Comparison of ENCODE assay signal across 10 mouse cellular contexts in genomic region chr8:122806956-122807538, GRCm38 (mm10). TPM values are rescaled to one million over a fixed set of nuclear protein-coding genes. Genes with fewer than 3 reads are reported as not detected.
DNase-seq lines count a peak whose midpoint lies in the region; ATAC-seq and TF ChIP-seq lines count a peak whose summit lies in the region.
"Had no signal": no experiment of that assay in that cellular context is flagged by ENCODE, and none has a peak within 500 bp of the region (broad histone marks: within the 10 kb centered on the region; RNA-seq: fewer than 3 reads in every experiment).

No protein-coding gene starts in this region.

- DNase-seq in lung, embryonic 14.5 days = peak; percentile 61
- no peak for DNase-seq in lung, adult 2 months
- DNase-seq in midbrain, postnatal 0 days (ENCODE audit: low spot score) = no peak
- no peak for DNase-seq in ovary, adult 18-20 months (ENCODE audit: low spot score)
- no peak for DNase-seq in lung, postnatal 25 days (ENCODE audit: low spot score)
- no peak for DNase-seq in ovary, postnatal 10 days (ENCODE audit: low spot score)

- H3K36me3 ChIP-seq in lung, embryonic 14.5 days (ENCODE audit: insufficient read depth) = 0 out of 2 replicates have a peak, but pooled peaks cover 7% of the 10 kb centered on the region
- H3K36me3 ChIP-seq in hindbrain, embryonic 13.5 days = no peaks in the 10 kb centered on the region
- H3K36me3 ChIP-seq in midbrain, postnatal 0 days (ENCODE audit: insufficient read depth, low read length) = no peaks in the 10 kb centered on the region

- no peaks in the 10 kb centered on the region for H3K9me3 ChIP-seq in lung, embryonic 14.5 days (ENCODE audit: low read depth, low read length)
- no peaks in the 10 kb centered on the region for H3K9me3 ChIP-seq in hindbrain, embryonic 13.5 days
- H3K9me3 ChIP-seq in midbrain, postnatal 0 days (ENCODE audit: low read length) = no peaks in the 10 kb centered on the region

- no peaks in the 10 kb centered on the region for H3K4me1 ChIP-seq in lung, embryonic 14.5 days (ENCODE audit: insufficient read depth)
- no peaks in the 10 kb centered on the region for H3K4me1 ChIP-seq in lung, adult 2 months (ENCODE audit: control insufficient read depth, insufficient read depth, low read length)
- H3K4me1 ChIP-seq in hindbrain, embryonic 13.5 days (replicated peaks) = peaks cover 85% of the 10 kb centered on the region
- H3K4me1 ChIP-seq in midbrain, postnatal 0 days (ENCODE audit: insufficient read depth, low read length) = peaks cover 21% of the 10 kb centered on the region

- no peak for ATAC-seq in lung, embryonic 14.5 days (ENCODE audit: insufficient read depth)
- ATAC-seq in hindbrain, embryonic 13.5 days (ENCODE audit: low FRiP score) = no peak
- ATAC-seq in midbrain, postnatal 0 days (ENCODE audit: low FRiP score) = no peak

- no peak overlapping the region for H3K9ac ChIP-seq in lung, embryonic 14.5 days
- H3K9ac ChIP-seq in hindbrain, embryonic 13.5 days = peak overlapping the region; percentile 62
- 0 out of 2 replicates have a peak overlapping the region, but pooled peaks have one; percentile 5 for H3K9ac ChIP-seq in midbrain, postnatal 0 days (replicated peaks; ENCODE audit: low read length, poor library complexity, severe bottlenecking)

- TF ChIP-seq CTCF in lung, embryonic 14.5 days (IDR thresholded peaks at IDR 0.05; ENCODE audit: low read depth) = no peak
- TF ChIP-seq CTCF in lung, adult 2 months (IDR thresholded peaks at IDR 0.05; ENCODE audit: insufficient read depth, low read length) = no peak
- no peak for TF ChIP-seq CTCF in midbrain, postnatal 0 days (IDR thresholded peaks at IDR 0.05)

- no peak overlapping the region for H3K4me2 ChIP-seq in lung, embryonic 14.5 days
- H3K4me2 ChIP-seq in hindbrain, embryonic 13.5 days = no peak overlapping the region
- no peak overlapping the region for H3K4me2 ChIP-seq in midbrain, postnatal 0 days (ENCODE audit: low read depth, low read length, poor library complexity, severe bottlenecking)

- H3K4me3 ChIP-seq in lung, embryonic 14.5 days (ENCODE audit: low read depth, low read length) = no peak overlapping the region
- H3K4me3 ChIP-seq in lung, adult 2 months (replicated peaks; ENCODE audit: extremely low read depth, low read depth, low read length) = no peak overlapping the region
- H3K4me3 ChIP-seq in hindbrain, embryonic 13.5 days = no peak overlapping the region
- no peak overlapping the region for H3K4me3 ChIP-seq in midbrain, postnatal 0 days (ENCODE audit: low read depth, low read length)

- WGBS in lung, embryonic 14.5 days = 43% methylated on average over 7 of the region's 7 CpGs
- WGBS in lung, adult 2 months = 73% methylated on average over 7 of the region's 7 CpGs
- WGBS in hindbrain, embryonic 13.5 days = 31% methylated on average over 7 of the region's 7 CpGs
- 35% methylated on average over 7 of the region's 7 CpGs for WGBS in midbrain, postnatal 0 days

- H3K27me3 ChIP-seq in lung, embryonic 14.5 days (ENCODE audit: insufficient read depth, low read length) = no peaks in the 10 kb centered on the region
- H3K27me3 ChIP-seq in hindbrain, embryonic 13.5 days = no peaks in the 10 kb centered on the region
- H3K27me3 ChIP-seq in midbrain, postnatal 0 days (ENCODE audit: insufficient read depth, low read length) = no peaks in the 10 kb centered on the region
- H3K27me3 ChIP-seq: CH12.LX had no signal

- TF ChIP-seq POLR2A in lung, adult 2 months (IDR thresholded peaks at IDR 0.05; ENCODE audit: borderline replicate concordance, extremely low read depth, low read depth, low read length) = no peak

- no peak overlapping the region for H3K27ac ChIP-seq in lung, embryonic 14.5 days (ENCODE audit: low read depth)
- H3K27ac ChIP-seq in hindbrain, embryonic 13.5 days = peak overlapping the region; percentile 96
- no peak overlapping the region for H3K27ac ChIP-seq in midbrain, postnatal 0 days (ENCODE audit: low read depth, low read length)

RNA-seq across cellular contexts. Expression of gene Acsf3, which starts 31.8 kb away (rescaled TPM):
- polyA plus RNA-seq in lung, embryonic 14.5 days (2014; fragmentation: Nextera tagmentation; extraction: Ambion mirVana) = 14.8 and 17.7 TPM in 2 replicates
- 16.3 and 17.7 TPM in 2 replicates for polyA plus RNA-seq in lung, adult 2 months (2012; rRNA removed)
- 16.2 and 17.4 TPM in 2 replicates for polyA plus RNA-seq in hindbrain, embryonic 13.5 days (2015; fragmentation: Nextera tagmentation; extraction: Ambion mirVana)
- 22.1 and 22.7 TPM in 2 replicates for total RNA-seq in midbrain, postnatal 0 days (2014; rRNA removed)
- polyA plus RNA-seq in midbrain, postnatal 0 days (2015; fragmentation: Nextera tagmentation; extraction: Ambion mirVana) = 18.8 and 18.9 TPM in 2 replicates

RNA-seq across cellular contexts. Expression of gene Cdh15, which starts 40.7 kb away (rescaled TPM):
- polyA plus RNA-seq in lung, embryonic 14.5 days (2014; fragmentation: Nextera tagmentation; extraction: Ambion mirVana) = 0.07 TPM in 1 of 2 replicates, not detected in the other
- 0.03 and 0.37 TPM in 2 replicates for polyA plus RNA-seq in lung, adult 2 months (2012; rRNA removed)
- polyA plus RNA-seq in hindbrain, embryonic 13.5 days (2015; fragmentation: Nextera tagmentation; extraction: Ambion mirVana) = 1.5 and 1.8 TPM in 2 replicates
- total RNA-seq in midbrain, postnatal 0 days (2014; rRNA removed) = 0.14 and 1.8 TPM in 2 replicates
- polyA plus RNA-seq in midbrain, postnatal 0 days (2015; fragmentation: Nextera tagmentation; extraction: Ambion mirVana) = 3.5 and 4.0 TPM in 2 replicates
- total RNA-seq: CH12.LX; granulocyte monocyte progenitor cell, adult 5-6 weeks; heart, postnatal 25 days had no signal
